Mouse (Mus musculus): Measurements from ENCODE around the gene Fat4.

Fat4 gene

GRCm38 (mm10) chr3:38967480-38967879 is 80.7 kb downstream of the Fat4 start:
- DNase-seq (ENCODE audit: low spot score) = no peak

- DNase-seq (ENCODE audit: low spot score) = no peak
Measured at GRCm38 (mm10) chr3:38986379-38986778, 99.6 kb downstream of the Fat4 start.

GRCm38 (mm10) chr3:38989181-38989580 is 102.4 kb downstream of the Fat4 start:
- DNase-seq (ENCODE audit: low spot score) = no peak

GRCm38 (mm10) chr3:39000011-39000410 is 113.3 kb downstream of the Fat4 start:
- no peak for DNase-seq (ENCODE audit: low spot score)

DNA sequence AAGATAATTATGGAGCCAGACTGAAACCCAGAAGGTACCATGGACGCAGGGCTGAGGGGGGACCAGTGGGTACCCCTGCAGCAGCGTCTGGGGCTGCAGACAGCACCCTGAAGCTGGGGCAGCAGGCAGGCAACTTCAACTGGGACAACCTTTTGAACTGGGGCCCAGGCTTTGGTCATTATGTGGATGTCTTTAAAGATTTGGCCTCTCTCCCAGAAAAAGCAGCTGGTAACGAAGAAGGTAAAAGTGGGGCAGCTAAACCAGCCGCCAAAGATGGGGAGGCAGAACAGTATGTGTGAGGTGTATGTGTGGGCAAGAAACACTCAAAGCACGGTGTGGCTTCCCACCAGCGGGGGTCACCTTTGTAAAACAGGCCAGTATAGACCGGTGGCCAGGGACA is 123.8 kb downstream of the Fat4 start:
- DNase-seq (ENCODE audit: low spot score) = no peak

DNA sequence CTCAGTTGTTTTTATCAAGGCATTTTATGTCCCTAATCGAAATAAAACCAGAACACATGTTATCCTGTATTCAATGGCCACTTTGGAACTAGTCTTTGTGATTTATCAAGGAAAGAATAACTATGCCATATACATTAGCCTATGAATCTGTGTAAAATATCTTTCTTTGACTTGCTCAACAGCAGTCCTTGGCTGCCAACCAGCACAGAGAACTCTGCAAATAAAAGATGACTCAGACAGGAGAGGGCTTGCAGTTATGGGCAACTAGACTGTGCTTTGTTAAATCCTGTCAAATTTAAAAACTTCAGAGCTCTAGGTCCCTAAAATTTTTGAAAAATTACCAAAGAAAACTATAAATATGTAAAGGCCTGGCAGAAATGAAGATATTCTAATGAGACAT is 130.9 kb downstream of the Fat4 start:
- no peak for DNase-seq (ENCODE audit: low spot score)

DNA sequence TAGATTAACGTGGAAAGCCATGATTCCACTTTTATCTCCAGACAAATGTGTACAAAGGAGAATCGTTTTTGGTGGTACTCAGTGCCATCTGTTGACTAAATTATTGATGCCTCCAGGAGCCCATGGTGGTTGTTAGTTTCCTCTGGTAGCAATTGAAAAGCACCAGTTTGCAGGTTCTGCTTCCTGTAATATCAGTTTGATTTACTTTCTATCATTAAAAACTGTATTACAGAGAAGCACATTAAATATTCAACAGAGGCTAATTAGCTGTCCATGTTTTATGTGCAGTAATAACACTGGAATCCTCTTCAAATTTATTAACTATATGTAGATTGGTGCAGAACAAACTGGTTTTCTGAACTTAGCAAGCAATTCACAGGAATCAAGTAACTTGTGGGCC is 149.4 kb downstream of the Fat4 start:
- DNase-seq (ENCODE audit: low spot score) = no peak

- DNase-seq (ENCODE audit: low spot score) = no peak
Measured at GRCm38 (mm10) chr3:39046425-39046824, 159.7 kb downstream of the Fat4 start.

- DNase-seq (ENCODE audit: low spot score) = no peak
Measured at GRCm38 (mm10) chr3:39047621-39048303, 161.0 kb downstream of the Fat4 start.

- no peak for DNase-seq (ENCODE audit: low spot score)
Measured at GRCm38 (mm10) chr3:39048304-39048667, 161.5 kb downstream of the Fat4 start.

GRCm38 (mm10) chr3:39050130-39050529 is 163.4 kb downstream of the Fat4 start:
- no peak for DNase-seq (ENCODE audit: low spot score)

GRCm38 (mm10) chr3:39053072-39053471 is 166.3 kb downstream of the Fat4 start:
- DNase-seq (ENCODE audit: low spot score) = no peak

Measured in c-Kit-positive CD71-positive TER-119-positive erythroid progenitor cells, embryonic 14.5 days (primary cell).